Mouse (Mus musculus) right cerebral cortex, postnatal 4 days (tissue): ENCODE data around the gene Trappc11.
A peak's percentile ranks its signal among the peaks of the same experiment; 100 is the strongest.
"Not testable (repeated sequence)": the region's sequence is repeated elsewhere in the genome, so short reads cannot be mapped to it uniquely, and the experiment has no call there.

Experiments
- DNase-seq: peaks from one replicate; pipeline ENCODE4 v3.0.0-alpha.2; 2022

The Trappc11 gene

GRCm38 (mm10) chr8:47482354-47483071, 50.8 kb downstream of the Trappc11 start:
- no peak for DNase-seq

GRCm38 (mm10) chr8:47480039-47480438, 53.2 kb downstream of the Trappc11 start:
- DNase-seq: no peak

GRCm38 (mm10) chr8:47461650-47462049, 71.6 kb downstream of the Trappc11 start:
- peak; percentile 17 for DNase-seq

- DNase-seq: no peak
These were observed 74.0 kb downstream of the Trappc11 start for GRCm38 (mm10) chr8:47459216-47459749.

- DNase-seq: no peak
These were observed 74.7 kb downstream of the Trappc11 start for GRCm38 (mm10) chr8:47458591-47458990.

GRCm38 (mm10) chr8:47449211-47449610, 84.1 kb downstream of the Trappc11 start:
- not testable (repeated sequence) for DNase-seq

GRCm38 (mm10) chr8:47446312-47447046, 86.8 kb downstream of the Trappc11 start, which contains the start of gene Stox2:
TSS of gene Stox2 (minus strand) at chr8:47446362.
- no peak for DNase-seq
